Mouse (Mus musculus) CH12.LX (cell line): Measurements from ENCODE around the gene Fbxw11. TPM values are rescaled to one million over a fixed set of nuclear protein-coding genes. Genes with fewer than 3 reads are reported as not detected.

ENCODE experiments used
- DNase-seq: peaks from one replicate; pipeline ENCODE4 v3.0.0-alpha.2; 2013; ENCODE audit errors: extremely low read depth
- H3K27ac ChIP-seq: 2 replicates; pipeline ENCODE4 v1.5.1; 2012; ENCODE audit warnings: low read depth, mild to moderate bottlenecking, control low read depth, moderate library complexity; ENCODE audit not compliant: insufficient read depth
- H3K27me3 ChIP-seq: replicated peaks from 2 replicates; pipeline ENCODE3; 2012; ENCODE audit warnings: inconsistent platforms
- H3K36me3 ChIP-seq, 2 experiments: replicated peaks in 1 of 2; 2 replicates each; pipeline versions ENCODE3 to v1.6.1; 2012; ENCODE audit warnings: inconsistent platforms in 1 of 2, low read length in 1 of 2, mild to moderate bottlenecking in 1 of 2, mixed read lengths in 1 of 2, moderate library complexity in 1 of 2; ENCODE audit not compliant: control insufficient read depth in 1 of 2, insufficient read depth in 1 of 2
- H3K4me1 ChIP-seq, 2 experiments: 2 replicates each; pipeline ENCODE4 v1.6.1; 2012; ENCODE audit warnings: inconsistent platforms in 1 of 2, moderate library complexity in 1 of 2; ENCODE audit not compliant: insufficient read depth in 2 of 2, control insufficient read depth in 1 of 2
- H3K4me2 ChIP-seq: 2 replicates; pipeline ENCODE4 v1.6.1; 2012; ENCODE audit warnings: low read depth, mild to moderate bottlenecking, control low read depth; ENCODE audit not compliant: poor library complexity, insufficient read depth, severe bottlenecking
- H3K4me3 ChIP-seq, 3 experiments: fragments of 150-350 bp in 1 of 3; sonication (generic) in 1 of 3; replicated peaks in 1 of 3; 2 replicates each; pipeline versions ENCODE3 to v1.5.1; 2011 to 2012; ENCODE audit warnings: low read depth in 2 of 3, low read length in 2 of 3, mild to moderate bottlenecking in 2 of 3, moderate library complexity in 2 of 3, control low read depth in 1 of 3, improper control_type of control experiment in 1 of 3, inconsistent platforms in 1 of 3, mixed read lengths in 1 of 3; ENCODE audit not compliant: poor library complexity in 1 of 3
- H3K79me2 ChIP-seq: replicated peaks from 2 replicates; pipeline ENCODE4 v1.6.1; 2012; ENCODE audit warnings: mild to moderate bottlenecking, moderate library complexity; ENCODE audit not compliant: control insufficient read depth, poor library complexity, insufficient read depth, severe bottlenecking; ENCODE audit errors: extremely low read depth
- H3K9ac ChIP-seq: 2 replicates; pipeline ENCODE4 v1.6.1; 2012; ENCODE audit warnings: low read depth, mild to moderate bottlenecking, control low read depth, moderate library complexity; ENCODE audit not compliant: insufficient read depth
- H3K9me3 ChIP-seq: replicated peaks from 2 replicates; pipeline ENCODE3; 2012; ENCODE audit warnings: low read length, inconsistent platforms, mixed read lengths
- CHD1 ChIP-seq: IDR thresholded peaks from 2 replicates; pipeline ENCODE4 v1.6.1; 2012; ENCODE audit warnings: low read depth, low read length, improper control_type of control experiment, inconsistent platforms
- CTCF ChIP-seq, 2 experiments: IDR thresholded peaks in 1 of 2; conservative IDR thresholded peaks in 1 of 2; 2 replicates each; pipeline ENCODE4 v1.5.1; 2011 to 2012; ENCODE audit warnings: low read depth in 2 of 2, low read length in 2 of 2, improper control_type of control experiment in 1 of 2, inconsistent platforms in 1 of 2, mild to moderate bottlenecking in 1 of 2, moderate library complexity in 1 of 2
- E2F4 ChIP-seq: IDR thresholded peaks from 2 replicates; pipeline ENCODE4 v1.6.1; 2011; ENCODE audit warnings: low read depth, low read length, improper control_type of control experiment; ENCODE audit not compliant: insufficient replicate concordance
- ELF1 ChIP-seq: IDR thresholded peaks from 2 replicates; pipeline ENCODE4 v1.6.1; 2014; ENCODE audit warnings: low read depth, mild to moderate bottlenecking, inconsistent platforms, low read length, improper control_type of control experiment
- EP300 ChIP-seq: IDR thresholded peaks from 2 replicates; pipeline ENCODE4 v1.6.1; 2011; ENCODE audit warnings: low read length, improper control_type of control experiment
- ETS1 ChIP-seq: conservative IDR thresholded peaks from 2 replicates; pipeline ENCODE4 v1.6.1; 2012; ENCODE audit warnings: low read depth, mild to moderate bottlenecking, inconsistent platforms, low read length, improper control_type of control experiment, moderate library complexity
- HCFC1 ChIP-seq: IDR thresholded peaks from 2 replicates; pipeline ENCODE4 v1.6.1; 2012; ENCODE audit warnings: low read depth, mild to moderate bottlenecking, inconsistent platforms, low read length, improper control_type of control experiment
- JUN ChIP-seq: IDR thresholded peaks from 2 replicates; pipeline ENCODE4 v1.6.1; 2011; ENCODE audit warnings: low read depth, mild to moderate bottlenecking, low read length, improper control_type of control experiment, moderate library complexity; ENCODE audit not compliant: insufficient read depth
- JUND ChIP-seq: conservative IDR thresholded peaks from 2 replicates; pipeline ENCODE4 v1.6.1; 2011; ENCODE audit warnings: low read depth, low read length, improper control_type of control experiment
- KAT2A ChIP-seq: IDR thresholded peaks from 2 replicates; pipeline ENCODE4 v1.6.1; 2012; ENCODE audit warnings: low read length, improper control_type of control experiment, inconsistent platforms; ENCODE audit not compliant: insufficient replicate concordance
- MAX ChIP-seq: IDR thresholded peaks from 2 replicates; pipeline ENCODE4 v1.6.1; 2011; ENCODE audit warnings: low read length, improper control_type of control experiment
- NRF1 ChIP-seq: IDR thresholded peaks from 2 replicates; pipeline ENCODE4 v1.6.1; 2014; ENCODE audit warnings: low read depth, mild to moderate bottlenecking, inconsistent platforms, low read length, improper control_type of control experiment, moderate library complexity
- PAX5 ChIP-seq: IDR thresholded peaks from 2 replicates; pipeline ENCODE4 v1.6.1; 2012; ENCODE audit warnings: low read length, inconsistent platforms, mixed read lengths
- POLR2A ChIP-seq: IDR thresholded peaks from 2 replicates; pipeline ENCODE4 v1.6.1; 2011; ENCODE audit warnings: low read depth, mild to moderate bottlenecking, improper control_type of control experiment, low read length
- POLR2AphosphoS2 ChIP-seq: IDR thresholded peaks from 2 replicates; pipeline ENCODE4 v1.6.1; 2011; ENCODE audit warnings: low read depth, low read length, improper control_type of control experiment
- RCOR1 ChIP-seq: conservative IDR thresholded peaks from 2 replicates; pipeline ENCODE4 v1.6.1; 2012; ENCODE audit warnings: low read depth, mild to moderate bottlenecking, inconsistent platforms, low read length, improper control_type of control experiment
- SIN3A ChIP-seq: IDR thresholded peaks from 2 replicates; pipeline ENCODE4 v1.6.1; 2012; ENCODE audit warnings: low read length, improper control_type of control experiment, inconsistent platforms
- SMC3 ChIP-seq: IDR thresholded peaks from 2 replicates; pipeline ENCODE4 v1.6.1; 2011; ENCODE audit warnings: low read depth, low read length, improper control_type of control experiment
- TBP ChIP-seq: conservative IDR thresholded peaks from 2 replicates; pipeline ENCODE4 v1.6.1; 2011; ENCODE audit warnings: low read depth, low read length, improper control_type of control experiment
- USF1 ChIP-seq: IDR thresholded peaks from 2 replicates; pipeline ENCODE4 v1.6.1; 2014; ENCODE audit warnings: low read depth, mild to moderate bottlenecking, inconsistent platforms, low read length, improper control_type of control experiment
- USF2 ChIP-seq: conservative IDR thresholded peaks from 2 replicates; pipeline ENCODE4 v1.6.1; 2011; ENCODE audit warnings: low read depth, low read length, improper control_type of control experiment
- ZC3H11A ChIP-seq: IDR thresholded peaks from 2 replicates; pipeline ENCODE4 v1.6.1; 2012; ENCODE audit warnings: low read depth, mild to moderate bottlenecking, inconsistent platforms, low read length, improper control_type of control experiment
- ZMIZ1 ChIP-seq: IDR thresholded peaks from 2 replicates; pipeline ENCODE4 v1.6.1; 2012; ENCODE audit warnings: low read depth, mild to moderate bottlenecking, inconsistent platforms, low read length, improper control_type of control experiment
- dilution Hi-C: fragments of 300-500 bp; cut with MboI; formaldehyde crosslinking; loops from 2 replicates; pipeline ENCODE4 v1.14.3; 2020; ENCODE audit warnings: low sequenced_read_pairs; ENCODE audit not compliant: extremely low pct_unique_long_range_greater_than_20kb, extremely low pct_ligation_motif_present
- in situ Hi-C: fragments of 300-500 bp; cut with MboI; formaldehyde crosslinking; loops from 3 replicates; pipeline ENCODE4 v1.14.3; 2019; ENCODE audit warnings: low sequenced_read_pairs, low pct_ligation_motif_present, low pct_unique_long_range_greater_than_20kb, mixed read lengths
- polyA plus RNA-seq: library from polyadenylated mRNA; unstranded; fragments of >175 nt; gene quantifications from 2 replicates; pipeline ENCODE4 v1.2.1, GENCODE M21; 2012; ENCODE audit warnings: low read depth; ENCODE audit not compliant: insufficient read length
- total RNA-seq, 2 experiments: library from RNA; depleted of rRNA; stranded (reverse); fragments of 300-350 nt in 1 of 2; fragments of >200 nt in 1 of 2; gene quantifications; 2 replicates each; pipeline ENCODE4 v1.2.3; 2012 to 2014

Fbxw11 gene
- total and polyA plus RNA-seq, 3 experiments = 54.5 to 85.0 (median 58.5) TPM

DNA sequence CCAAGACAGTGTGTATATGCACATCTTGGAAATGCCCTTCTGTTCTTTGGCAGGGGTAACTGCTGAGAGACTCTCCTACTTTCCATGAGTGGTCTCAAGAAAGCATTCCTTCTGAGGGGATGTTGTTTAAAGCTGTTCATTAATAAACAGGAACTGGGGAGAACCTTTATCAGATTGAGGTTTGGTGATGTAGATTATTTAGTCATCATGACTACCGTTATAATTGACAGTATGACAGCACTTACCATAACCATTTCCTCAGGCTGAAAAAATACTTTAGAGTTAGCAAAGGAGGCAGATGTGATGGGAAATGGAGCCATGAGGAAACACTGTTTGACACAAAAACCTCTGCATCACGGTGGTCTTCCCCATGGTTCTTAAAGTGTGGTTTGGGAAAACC is 80.8 kb downstream of the Fbxw11 start:
- in situ Hi-C loops = no loop called here
- TF ChIP-seq CTCF (conservative IDR thresholded peaks at IDR 0.05 in 1 of 2, IDR thresholded peaks at IDR 0.05 in 1 of 2; ENCODE audit: low read depth in 2 of 2, low read length in 2 of 2) (no peak), SMC3 (no peak), ELF1 (no peak), JUND (no peak), ZC3H11A (no peak), TBP (no peak), CHD1 (no peak), EP300 (no peak), USF1 (no peak), MAX (no peak)
- TF ChIP-seq, all 38 proteins: peak for 0
- Histone ChIP-seq H3K4me2 (no peak overlapping the region), H3K9ac (no peak overlapping the region), H3K27me3 (no peaks in the 10 kb centered on the region), H3K27ac (no peak overlapping the region), H3K4me1 (peaks cover 3 to 31% of the 10 kb centered on the region in 2 experiments), H3K79me2 (0 out of 2 replicates have a peak, but pooled peaks cover 5% of the 10 kb centered on the region), H3K9me3 (no peaks in the 10 kb centered on the region), H3K36me3 (peaks cover 16 to 77% of the 10 kb centered on the region in 2 experiments), H3K4me3 (no peak overlapping the region)
- DNase-seq = no peak
- dilution Hi-C loops = no loop called here

DNA sequence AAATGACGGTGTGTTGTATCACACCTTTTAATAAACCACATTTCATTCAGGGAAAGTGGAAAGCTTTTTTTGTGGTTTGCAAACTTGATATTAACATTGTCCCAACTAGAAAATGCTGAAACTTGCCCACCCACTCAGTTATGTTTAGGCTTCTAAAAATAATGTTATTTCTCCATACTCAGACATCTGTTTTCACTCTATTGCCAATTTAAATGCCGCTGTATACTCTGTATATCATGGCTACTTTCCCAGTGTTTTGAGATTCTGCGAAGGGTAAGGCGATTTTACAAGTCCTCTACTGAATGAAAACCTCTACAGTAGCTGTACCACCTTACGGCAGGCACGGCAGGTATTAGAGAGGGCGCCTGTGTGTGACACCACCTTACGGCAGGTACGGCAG is 82.6 kb downstream of the Fbxw11 start:
- no peaks in the 10 kb centered on the region for H3K9me3 ChIP-seq
- peaks cover 16 to 72% of the 10 kb centered on the region in 2 experiments for H3K36me3 ChIP-seq
- in situ Hi-C loops = no loop called here

More for the DNA sequence above, 82.6 kb downstream of the Fbxw11 start:
- Histone ChIP-seq H3K27me3 (no peaks in the 10 kb centered on the region), H3K4me3 (no peak overlapping the region), H3K4me2 (no peak overlapping the region), H3K27ac (no peak overlapping the region), H3K9ac (no peak overlapping the region), H3K4me1 (peaks cover 3 to 33% of the 10 kb centered on the region in 2 experiments), H3K79me2 (no peaks in the 10 kb centered on the region)
- dilution Hi-C loops = no loop called here
- no peak for DNase-seq
- TF ChIP-seq JUND = no peak
- no peak for TF ChIP-seq ETS1
- no peak for TF ChIP-seq E2F4
- no peak for TF ChIP-seq TBP
- TF ChIP-seq HCFC1 = no peak
- no peak for TF ChIP-seq POLR2A
- TF ChIP-seq MAX = no peak
- TF ChIP-seq SIN3A = no peak
- TF ChIP-seq JUN = no peak
- TF ChIP-seq POLR2AphosphoS2 = no peak
- no peak for TF ChIP-seq RCOR1
- TF ChIP-seq KAT2A = no peak
- no peak for TF ChIP-seq ZC3H11A
- TF ChIP-seq PAX5 = no peak
- no peak for TF ChIP-seq USF2
- no peak for TF ChIP-seq NRF1
- no peak for TF ChIP-seq ZMIZ1
- TF ChIP-seq, all 38 proteins: peak for 0
